Mouse (Mus musculus) erythroid progenitor cell, adult 5-6 weeks (primary cell): ENCODE measurements around the gene Krtap7-1. TPM values are rescaled to one million over a fixed set of nuclear protein-coding genes. Genes with fewer than 3 reads are reported as not detected.

Experiments used
- total RNA-seq, 2 experiments: library from RNA; stranded (forward) in 1 of 2; stranded (reverse) in 1 of 2; fragments of 150-400 nt in 1 of 2; fragments of 186-747, 209-891 nt in 1 of 2; gene quantifications; 2 replicates each; pipeline versions ENCODE4 v1.2.3 to v1.2.4; 2015 to 2017; ENCODE audit warnings: low replicate concordance in 2 of 2

Gene Krtap7-1
- total RNA-seq, 2 experiments from 2014 or later: not detected

Other genes with a start within 250 kb of the Krtap7-1 start
- not detected in 2 replicates for gene Krtap21-1, start 104.5 kb downstream of the Krtap7-1 start, total RNA-seq (2015; ENCODE audit: low replicate concordance)
- not detected in 2 replicates for gene Krtap21-1, start 104.5 kb downstream of the Krtap7-1 start, total RNA-seq (2017; ENCODE audit: low replicate concordance)
- not detected in 2 replicates for gene Krtap6-2, start 88.2 kb downstream of the Krtap7-1 start, total RNA-seq (2015; ENCODE audit: low replicate concordance)
- gene Krtap6-2, start 88.2 kb downstream of the Krtap7-1 start, total RNA-seq (2017; ENCODE audit: low replicate concordance): not detected in 2 replicates
- not detected in 2 replicates for gene Krtap8-1, start 20.4 kb downstream of the Krtap7-1 start, total RNA-seq (2015; ENCODE audit: low replicate concordance)
- gene Krtap8-1, start 20.4 kb downstream of the Krtap7-1 start, total RNA-seq (2017; ENCODE audit: low replicate concordance): not detected in 2 replicates
- gene Krtap11-1, start 62.9 kb upstream of the Krtap7-1 start, total RNA-seq (2015; ENCODE audit: low replicate concordance): not detected in 2 replicates
- not detected in 2 replicates for gene Krtap11-1, start 62.9 kb upstream of the Krtap7-1 start, total RNA-seq (2017; ENCODE audit: low replicate concordance)